Mouse (Mus musculus) stomach, postnatal 0 days (tissue): ENCODE results near the gene Amotl1. TPM values are rescaled to one million over a fixed set of nuclear protein-coding genes. Genes with fewer than 3 reads are reported as not detected.

Source experiments
- ATAC-seq: fragments of 200-750 bp; cut with Nextera tagmentation; 2 replicates; pipeline ENCODE4 v1.8.0; 2017; ENCODE audit not compliant: low FRiP score, low TSS enrichment
- DNase-seq: peaks from one replicate; pipeline ENCODE4 v3.0.0-alpha.2; 2016; ENCODE audit warnings: low spot score
- H3K27ac ChIP-seq: fragments of 300-500 bp; sonication (generic); replicated peaks from 2 replicates; pipeline ENCODE4 v1.5.1; 2014; ENCODE audit warnings: mild to moderate bottlenecking, control low read depth
- H3K27me3 ChIP-seq: fragments of 300-500 bp; sonication (generic); 2 replicates; pipeline ENCODE4 v1.6.1; 2014; ENCODE audit warnings: low read length; ENCODE audit not compliant: control insufficient read depth, insufficient read depth
- H3K36me3 ChIP-seq: fragments of 300-500 bp; sonication (generic); 2 replicates; pipeline ENCODE4 v1.6.1; 2014; ENCODE audit warnings: low read length, mixed read lengths; ENCODE audit not compliant: control insufficient read depth, insufficient read depth
- H3K4me1 ChIP-seq: fragments of 300-500 bp; sonication (generic); replicated peaks from 2 replicates; pipeline ENCODE4 v1.6.1; 2014; ENCODE audit warnings: antibody characterized with exemption; ENCODE audit not compliant: control insufficient read depth, insufficient read depth
- H3K4me2 ChIP-seq: fragments of 300-500 bp; sonication (generic); replicated peaks from 2 replicates; pipeline ENCODE4 v1.6.1; 2014; ENCODE audit warnings: low read depth, mild to moderate bottlenecking, control low read depth, moderate library complexity
- H3K4me3 ChIP-seq: fragments of 300-500 bp; sonication (generic); 2 replicates; pipeline ENCODE4 v1.5.1; 2014; ENCODE audit warnings: low read depth, low read length, control low read depth
- H3K9ac ChIP-seq: fragments of 300-500 bp; sonication (generic); 2 replicates; pipeline ENCODE4 v1.6.1; 2014; ENCODE audit warnings: mild to moderate bottlenecking, low read length, control low read depth, mixed read lengths
- H3K9me3 ChIP-seq: fragments of 300-500 bp; sonication (generic); 2 replicates; pipeline ENCODE4 v1.6.1; 2016; ENCODE audit warnings: low read length; ENCODE audit not compliant: control insufficient read depth
- CTCF ChIP-seq: IDR thresholded peaks from 2 replicates; pipeline ENCODE4 v1.5.1; 2016; ENCODE audit warnings: antibody characterized with exemption, low read depth, mild to moderate bottlenecking, moderate library complexity
- EP300 ChIP-seq: optimal IDR thresholded peaks from 2 replicates; pipeline ENCODE3; 2016; ENCODE audit warnings: antibody characterized with exemption
- WGBS: fragments of 180-500 bp; shearing (Covaris S2); extraction: QIAGEN DNeasy Blood & Tissue Kit; methylation state at CpG from one replicate; pipeline ENCODE4 v1.1.7; 2014; 5-methylcytosine and 5-hydroxymethylcytosine counted together
- polyA plus RNA-seq: library from polyadenylated mRNA; unstranded; fragments of >200 nt; fragmentation: Nextera tagmentation; extraction: Ambion mirVana; gene quantifications from 2 replicates; pipeline ENCODE4 v1.2.1, GENCODE M21; 2015

The Amotl1 gene
- polyA plus RNA-seq, 1 experiment from 2014 or later: 7.3 TPM

DNA sequence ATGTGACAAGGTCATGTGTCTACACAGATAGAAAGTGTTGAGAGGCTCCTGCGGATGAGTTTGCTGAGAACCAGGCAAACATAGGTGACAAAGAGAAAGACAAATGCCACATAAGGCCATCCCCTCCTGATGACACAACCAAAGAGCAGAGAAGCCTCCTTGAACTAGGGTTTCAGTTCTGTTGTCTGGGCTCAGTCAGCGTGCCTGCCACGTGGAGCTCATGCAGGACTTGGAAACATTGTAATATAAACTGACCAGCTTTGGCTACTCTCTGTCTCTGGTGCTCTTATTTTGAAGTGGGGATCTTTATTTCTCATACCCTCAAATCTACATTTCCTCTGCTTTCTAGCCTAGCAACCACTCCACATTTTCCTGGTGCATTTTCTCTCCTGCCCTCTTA is 8.6 kb downstream of the Amotl1 start:
- Histone ChIP-seq H3K4me2 (no peak overlapping the region), H3K36me3 (no peaks in the 10 kb centered on the region), H3K4me1 (0 out of 2 replicates have a peak, but pooled peaks cover 2% of the 10 kb centered on the region), H3K27me3 (no peaks in the 10 kb centered on the region), H3K4me3 (no peak overlapping the region), H3K9ac (no peak overlapping the region), H3K9me3 (no peaks in the 10 kb centered on the region), H3K27ac (no peak overlapping the region)
- no peak for TF ChIP-seq CTCF
- 46% methylated on average over 3 of the region's 3 CpGs for WGBS
- DNase-seq (no peak), ATAC-seq (no peak)

DNA sequence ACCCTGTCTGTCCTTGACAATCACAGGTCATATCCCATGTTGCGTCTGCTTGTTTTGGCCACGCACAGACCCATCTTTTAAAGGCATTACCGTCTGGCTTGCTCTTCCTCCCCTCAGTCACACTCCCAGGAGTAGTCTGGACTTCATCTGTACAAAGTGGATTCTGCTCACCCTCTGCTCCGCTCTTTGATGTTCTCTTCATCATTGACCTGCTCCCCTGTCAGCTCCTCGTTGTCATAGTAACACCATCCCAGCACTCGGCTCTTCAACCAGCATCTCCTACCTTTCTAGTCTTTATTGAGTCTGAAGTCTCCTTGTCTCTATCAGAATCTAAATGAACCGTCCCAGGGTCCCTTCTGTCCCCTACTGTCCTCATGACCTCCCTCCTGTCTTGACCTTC is 9.3 kb downstream of the Amotl1 start:
- Histone ChIP-seq H3K36me3 (no peaks in the 10 kb centered on the region), H3K27me3 (no peaks in the 10 kb centered on the region), H3K4me3 (no peak overlapping the region), H3K27ac (no peak overlapping the region), H3K9ac (no peak overlapping the region), H3K4me2 (no peak overlapping the region), H3K4me1 (no peaks in the 10 kb centered on the region), H3K9me3 (no peaks in the 10 kb centered on the region)
- DNase-seq (no peak), ATAC-seq (no peak)
- TF ChIP-seq EP300 (no peak), CTCF (no peak)
- 76% methylated on average over 7 of the region's 7 CpGs for WGBS

DNA sequence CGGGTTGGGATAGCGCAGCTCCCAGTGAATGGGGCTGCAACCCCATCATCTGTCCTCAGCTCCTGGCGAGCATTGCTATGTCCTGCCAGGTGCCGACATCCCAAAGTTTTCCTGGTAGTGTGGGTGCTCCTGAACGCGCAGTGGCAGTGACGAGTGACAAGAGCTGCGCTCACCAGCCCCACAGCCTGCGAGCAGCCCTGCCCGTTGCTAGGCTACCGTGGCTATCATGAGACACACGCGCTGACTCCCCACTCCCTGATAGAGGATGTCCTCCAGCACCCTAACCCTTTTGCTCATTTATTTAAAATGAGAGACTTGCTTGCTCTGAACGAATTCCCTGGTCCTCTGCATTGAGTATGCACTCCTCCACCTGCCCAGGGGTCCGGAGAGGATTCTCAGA is 10.7 kb downstream of the Amotl1 start:
- DNase-seq (no peak), ATAC-seq (no peak)
- no peak overlapping the region for H3K4me2 ChIP-seq
- no peak overlapping the region for H3K9ac ChIP-seq
- TF ChIP-seq EP300 (no peak), CTCF (no peak)
- WGBS: 26% methylated on average over 15 of the region's 15 CpGs
- H3K4me3 ChIP-seq: no peak overlapping the region
- no peaks in the 10 kb centered on the region for H3K27me3 ChIP-seq
- H3K27ac ChIP-seq: no peak overlapping the region
- no peaks in the 10 kb centered on the region for H3K9me3 ChIP-seq
- no peaks in the 10 kb centered on the region for H3K36me3 ChIP-seq
- no peaks in the 10 kb centered on the region for H3K4me1 ChIP-seq

DNA sequence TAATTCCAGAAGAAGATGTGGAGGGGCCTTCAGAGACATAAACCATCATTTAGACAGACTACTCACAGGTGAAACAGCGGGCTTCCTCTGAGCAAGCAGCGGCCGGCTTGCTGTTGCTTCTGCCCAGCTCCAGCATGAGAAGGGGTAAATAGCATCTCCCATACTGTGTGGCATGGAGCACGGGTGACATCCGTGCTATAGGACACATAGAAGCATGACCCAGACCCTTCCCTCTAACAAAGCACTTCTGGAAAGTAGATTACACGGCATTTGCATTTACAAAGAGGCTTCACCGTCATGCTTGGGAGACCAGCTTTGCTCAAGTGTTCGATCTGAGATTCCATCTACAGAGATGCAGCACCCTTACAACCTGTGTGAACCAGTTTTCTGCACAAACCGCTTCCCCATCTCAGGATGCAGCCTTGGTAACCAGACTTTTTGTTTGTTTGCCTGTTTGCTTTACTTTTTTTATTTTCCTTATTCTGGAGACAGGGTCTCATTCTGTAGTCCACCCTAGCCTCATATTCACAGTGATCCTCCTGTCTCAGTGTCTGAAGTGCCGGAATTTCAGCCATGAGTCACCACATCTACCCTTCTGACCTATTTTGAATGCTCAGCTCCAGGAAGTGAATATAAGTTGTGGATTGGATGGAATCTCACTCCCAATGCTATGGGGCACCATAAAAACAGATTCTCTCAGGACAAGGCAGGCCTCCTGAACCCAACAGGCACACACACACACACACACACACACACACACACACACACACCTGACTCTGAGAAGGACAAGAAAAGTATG is 12.3 kb downstream of the Amotl1 start:
- ATAC-seq (no peak), DNase-seq (no peak)
- Histone ChIP-seq H3K4me1 (no peaks in the 10 kb centered on the region), H3K9ac (no peak overlapping the region), H3K36me3 (no peaks in the 10 kb centered on the region), H3K27me3 (no peaks in the 10 kb centered on the region), H3K27ac (no peak overlapping the region), H3K4me2 (no peak overlapping the region), H3K9me3 (no peaks in the 10 kb centered on the region), H3K4me3 (no peak overlapping the region)
- TF ChIP-seq CTCF (no peak), EP300 (no peak)
- 71% methylated on average over 10 of the region's 10 CpGs for WGBS

DNA sequence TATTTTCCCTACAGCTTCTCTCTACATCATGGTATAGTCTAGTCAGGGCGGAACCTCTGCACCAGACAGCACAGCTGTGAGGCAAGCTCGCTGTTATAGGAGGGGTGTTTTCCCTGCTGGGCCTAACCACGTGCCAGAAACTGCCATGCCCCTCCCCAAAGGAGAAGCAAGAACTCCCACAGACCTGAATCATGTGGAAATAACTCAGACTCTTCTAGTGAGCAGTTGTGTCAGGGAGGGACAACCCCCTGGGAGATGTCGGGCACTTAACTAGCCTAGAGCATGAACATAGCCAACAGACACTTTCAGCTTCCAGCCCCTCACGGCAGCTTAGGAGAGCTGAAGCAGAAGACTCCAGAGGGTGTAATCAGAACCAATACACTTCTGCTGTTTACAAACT is 13.1 kb downstream of the Amotl1 start:
- H3K4me1 ChIP-seq: no peaks in the 10 kb centered on the region
- ATAC-seq (peak; percentile 75), DNase-seq (no peak)
- H3K27me3 ChIP-seq: no peaks in the 10 kb centered on the region
- no peak overlapping the region for H3K27ac ChIP-seq
- whole genome bisulfite sequencing: 27% methylated on average over 5 of the region's 5 CpGs
- H3K36me3 ChIP-seq: no peaks in the 10 kb centered on the region
- H3K9me3 ChIP-seq: no peaks in the 10 kb centered on the region
- TF ChIP-seq EP300 (no peak), CTCF (no peak)
- H3K9ac ChIP-seq: no peak overlapping the region
- H3K4me2 ChIP-seq: no peak overlapping the region
- no peak overlapping the region for H3K4me3 ChIP-seq

DNA sequence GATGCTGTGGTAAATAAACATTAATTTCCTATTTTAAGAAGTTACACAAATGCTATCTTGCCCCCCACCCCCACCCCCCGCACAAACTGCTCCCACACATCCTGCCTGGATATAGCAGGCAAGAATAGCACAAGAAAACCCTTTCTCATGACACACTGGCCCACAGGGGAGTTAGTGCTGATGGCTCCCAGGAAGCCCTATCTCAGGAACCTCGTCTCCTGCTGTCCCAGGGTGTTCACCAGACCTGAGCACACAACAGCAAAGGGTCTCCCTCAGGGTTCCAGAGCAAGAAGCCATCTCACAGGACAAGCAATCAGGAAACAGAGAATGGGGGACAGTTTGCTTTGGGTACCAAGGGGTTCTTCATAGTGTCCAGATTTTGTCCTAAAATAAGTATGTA is 17.3 kb downstream of the Amotl1 start:
- Histone ChIP-seq H3K4me1 (no peaks in the 10 kb centered on the region; the same call in none of the 2 replicates), H3K27ac (no peak overlapping the region), H3K36me3 (no peaks in the 10 kb centered on the region), H3K4me2 (no peak overlapping the region), H3K27me3 (no peaks in the 10 kb centered on the region), H3K9ac (no peak overlapping the region), H3K9me3 (no peaks in the 10 kb centered on the region), H3K4me3 (no peak overlapping the region)
- ATAC-seq (no peak), DNase-seq (no peak)
- TF ChIP-seq EP300 (no peak), CTCF (no peak)
- 78% methylated on average over 2 of the region's 2 CpGs for WGBS
